Mouse (Mus musculus) fibroblast of lung, adult 2 months (primary cell): ENCODE data around the gene Tmem50b.
A peak's percentile ranks its signal among the peaks of the same experiment; 100 is the strongest.
"Not testable (repeated sequence)": the region's sequence is repeated elsewhere in the genome, so short reads cannot be mapped to it uniquely, and the experiment has no call there.

Experiments used
- DNase-seq: peaks from one replicate; pipeline ENCODE4 v3.0.0-alpha.2; 2011; ENCODE audit warnings: low read depth

The Tmem50b gene

GRCm38 (mm10) chr16:91538513-91538912 lies 59.1 kb downstream of the Tmem50b start:
- peak; percentile 47 for DNase-seq

DNA sequence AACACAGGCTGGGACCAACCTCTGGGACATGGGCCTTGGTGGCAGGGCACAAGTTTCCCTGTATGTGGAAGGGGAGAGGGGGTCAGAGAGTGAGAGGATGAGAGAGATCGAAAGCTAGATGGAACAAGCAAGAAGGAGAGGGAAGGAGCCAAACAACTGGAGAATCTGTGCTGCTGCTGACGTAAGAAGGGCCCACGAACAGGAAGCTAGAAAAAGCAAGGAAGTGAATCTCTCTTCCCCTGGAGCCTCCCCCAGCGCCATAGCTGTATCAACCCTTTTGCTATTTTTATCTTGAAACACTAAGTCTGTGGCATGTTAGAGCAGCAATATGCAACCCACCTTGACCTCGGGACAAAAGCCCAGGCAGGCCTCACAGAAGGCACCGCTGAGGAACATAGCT lies 59.5 kb downstream of the Tmem50b start:
- DNase-seq: no peak

GRCm38 (mm10) chr16:91537065-91537464 lies 60.5 kb downstream of the Tmem50b start:
- DNase-seq: no peak

GRCm38 (mm10) chr16:91536372-91536771 lies 61.2 kb downstream of the Tmem50b start:
- DNase-seq: no peak

- no peak for DNase-seq
Observed at GRCm38 (mm10) chr16:91534888-91535287, 62.7 kb downstream of the Tmem50b start.

DNA sequence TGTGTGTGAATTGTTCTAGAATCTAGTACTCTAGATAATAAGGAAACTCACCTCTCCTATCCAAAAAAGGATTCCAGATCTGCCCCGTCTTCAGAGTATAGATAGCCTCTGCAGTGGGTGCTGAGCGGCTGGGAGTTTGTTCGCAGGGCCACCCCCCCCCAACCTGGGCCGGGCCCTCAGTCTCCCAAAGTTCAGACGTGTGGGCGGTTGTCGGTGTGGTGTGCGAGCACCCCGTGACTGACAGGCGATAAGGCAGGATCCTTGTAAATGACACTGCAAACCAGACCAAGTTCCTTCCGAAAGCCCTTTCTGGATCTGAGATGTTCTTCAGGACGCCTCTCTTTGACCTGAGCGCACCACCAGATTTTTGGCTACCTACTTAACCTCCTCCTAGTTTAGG lies 63.1 kb downstream of the Tmem50b start:
- peak; percentile 56 for DNase-seq

GRCm38 (mm10) chr16:91533097-91534001 lies 64.3 kb downstream of the Tmem50b start:
- DNase-seq: no peak

DNA sequence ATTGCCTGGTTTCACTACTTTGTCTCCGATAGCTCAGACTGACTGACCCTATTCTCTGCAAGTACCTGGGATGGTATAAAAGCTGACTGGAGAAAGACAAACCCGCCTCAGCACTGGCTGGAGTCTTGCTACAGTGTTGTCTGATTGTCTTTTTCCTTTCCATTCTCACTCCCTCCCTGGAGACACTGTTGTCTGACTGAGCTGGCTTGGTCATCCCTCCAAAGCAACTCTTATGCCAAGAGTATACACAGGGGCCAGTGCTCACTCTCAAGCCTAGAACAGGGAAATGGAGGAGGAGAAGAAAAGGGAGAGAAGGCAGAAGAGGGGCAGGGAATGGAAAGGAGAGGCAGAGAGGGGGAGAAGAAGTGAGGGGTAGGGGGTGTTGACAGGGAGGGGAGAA lies 65.2 kb downstream of the Tmem50b start:
- no peak for DNase-seq

DNA sequence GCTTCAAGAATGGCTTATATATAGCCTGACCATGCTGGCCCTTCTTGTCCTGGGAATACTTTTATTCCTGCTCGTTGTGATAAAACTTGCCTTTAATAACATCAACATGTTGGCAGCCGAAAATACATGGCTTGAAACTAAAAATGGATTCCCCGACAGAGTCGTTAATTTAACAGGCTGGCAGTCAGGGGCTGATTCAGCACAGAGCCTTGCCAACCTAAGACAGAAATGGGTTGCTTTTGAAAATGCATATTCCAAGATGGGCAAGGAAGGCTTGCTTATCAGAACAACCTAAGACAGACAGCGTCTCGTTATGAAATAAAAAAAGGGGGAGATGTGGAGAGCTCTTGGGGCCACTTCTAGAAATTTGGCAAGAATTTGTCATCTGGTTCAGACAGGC lies 65.7 kb downstream of the Tmem50b start:
- no peak for DNase-seq

GRCm38 (mm10) chr16:91530830-91531229 lies 66.8 kb downstream of the Tmem50b start:
- DNase-seq: not testable (repeated sequence)

DNA sequence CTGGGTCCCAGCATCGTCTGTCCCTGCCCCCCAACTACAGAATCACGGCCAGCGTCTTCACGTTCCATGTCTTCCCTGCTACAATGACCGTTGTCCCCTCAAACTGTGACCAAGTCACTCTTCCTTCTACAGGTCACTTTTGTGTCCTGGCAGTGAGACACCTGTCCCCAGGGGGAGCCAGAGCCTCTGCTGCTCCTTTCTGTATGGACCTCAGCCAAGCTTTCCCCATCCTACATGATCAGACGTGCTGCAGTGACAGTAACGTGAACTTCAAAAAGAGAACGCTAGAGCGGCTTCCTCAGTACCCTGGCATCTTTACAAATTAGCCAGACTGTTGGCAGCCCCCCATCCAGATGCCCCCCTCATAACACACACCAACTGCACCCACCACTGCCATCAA lies 69.0 kb downstream of the Tmem50b start:
- no peak for DNase-seq

GRCm38 (mm10) chr16:91527500-91527899 lies 70.1 kb downstream of the Tmem50b start:
- no peak for DNase-seq

GRCm38 (mm10) chr16:91527051-91527450 lies 70.5 kb downstream of the Tmem50b start:
- DNase-seq: no peak

DNA sequence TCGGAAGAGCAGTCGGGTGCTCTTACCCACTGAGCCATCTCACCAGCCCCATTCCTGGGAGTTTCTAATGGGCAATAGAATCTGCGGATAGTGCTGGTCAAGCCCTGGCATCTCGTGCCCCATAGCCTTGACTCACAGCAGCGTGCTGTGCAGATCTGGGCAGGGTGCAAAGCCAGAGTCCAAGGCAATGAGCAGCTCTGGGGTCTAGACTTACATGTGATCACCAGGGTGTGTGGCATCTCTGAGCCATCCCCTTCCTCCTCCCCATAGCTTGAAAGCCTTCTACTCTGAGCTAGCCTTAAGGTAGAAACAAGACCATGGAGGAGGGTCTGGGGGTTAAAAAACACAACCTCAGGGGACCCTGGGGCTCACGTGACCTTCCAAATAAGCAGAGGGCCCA lies 71.3 kb downstream of the Tmem50b start:
- no peak for DNase-seq
